Mouse (Mus musculus) embryonic fibroblast, embryonic 13.5 days (primary cell): Measurements from ENCODE around the gene Rab11a. TPM values are rescaled to one million over a fixed set of nuclear protein-coding genes. Genes with fewer than 3 reads are reported as not detected.

Experiments used
- H3K27ac ChIP-seq: 2 replicates; pipeline ENCODE4 v1.5.1; 2012; ENCODE audit warnings: low read length, control low read depth, inconsistent platforms; ENCODE audit not compliant: insufficient read depth
- H3K4me1 ChIP-seq: 2 replicates; pipeline ENCODE4 v1.6.1; 2011; ENCODE audit warnings: low read length; ENCODE audit not compliant: control insufficient read depth, insufficient read depth
- H3K4me3 ChIP-seq: 2 replicates; pipeline ENCODE4 v1.5.1; 2011; ENCODE audit warnings: mild to moderate bottlenecking, control low read depth, low read length; ENCODE audit not compliant: insufficient read depth
- CTCF ChIP-seq: IDR thresholded peaks from 2 replicates; pipeline ENCODE4 v1.5.1; 2011; ENCODE audit warnings: mild to moderate bottlenecking, control low read depth, low read length, moderate library complexity, borderline replicate concordance; ENCODE audit not compliant: insufficient read depth
- POLR2A ChIP-seq: IDR thresholded peaks from 2 replicates; pipeline ENCODE4 v1.6.1; 2011; ENCODE audit warnings: low read depth, mild to moderate bottlenecking, control low read depth, low read length, moderate library complexity
- polyA plus RNA-seq: library from polyadenylated mRNA; stranded (reverse); fragments of >200 nt; gene quantifications from 2 replicates; pipeline ENCODE4 v1.2.4, GENCODE M21; 2011; ENCODE audit warnings: low read depth; ENCODE audit not compliant: missing spikeins, insufficient read length

The Rab11a gene
- polyA plus RNA-seq, 1 experiment = 318 TPM

DNA sequence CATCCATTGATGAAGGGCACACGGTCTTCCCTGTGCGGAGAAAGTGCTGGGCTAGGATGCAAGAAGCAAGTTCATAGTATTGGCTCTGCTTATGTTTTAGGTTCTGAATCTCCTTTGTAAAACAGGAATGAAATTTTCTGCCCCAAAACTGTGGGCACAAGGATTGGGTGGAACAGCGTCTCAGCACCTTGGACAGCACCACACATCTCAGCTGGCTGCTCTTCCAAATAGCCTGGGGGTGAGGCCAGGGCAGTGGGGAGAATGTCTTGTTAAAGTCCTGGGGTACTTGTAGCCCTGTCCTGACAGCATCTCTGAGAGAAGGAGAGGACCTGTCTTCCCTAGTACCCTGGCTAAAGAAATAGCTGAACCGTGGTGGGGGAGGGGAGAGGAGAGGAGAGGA lies 71.0 kb downstream of the Rab11a start:
- no peak overlapping the region for H3K27ac ChIP-seq
- H3K4me1 ChIP-seq = no peaks in the 10 kb centered on the region
- TF ChIP-seq CTCF (no peak), POLR2A (no peak)
- no peak overlapping the region for H3K4me3 ChIP-seq

Other genes with a start within 250 kb of the Rab11a start
- gene Dennd4a, start 73.6 kb upstream of the Rab11a start, polyA plus RNA-seq = 34.8 and 51.0 TPM in 2 replicates
- gene Slc24a1, start 213.8 kb upstream of the Rab11a start, polyA plus RNA-seq = not detected in 2 replicates
- 32.9 and 35.0 TPM in 2 replicates for gene Ints14, start 223.1 kb upstream of the Rab11a start, polyA plus RNA-seq